Mouse (Mus musculus): Measurements from ENCODE around the gene Mtch2. TPM values are rescaled to one million over a fixed set of nuclear protein-coding genes. Genes with fewer than 3 reads are reported as not detected.

The Mtch2 gene
- polyA plus RNA-seq, 1 experiment from 2014 or later = 200 TPM

DNA sequence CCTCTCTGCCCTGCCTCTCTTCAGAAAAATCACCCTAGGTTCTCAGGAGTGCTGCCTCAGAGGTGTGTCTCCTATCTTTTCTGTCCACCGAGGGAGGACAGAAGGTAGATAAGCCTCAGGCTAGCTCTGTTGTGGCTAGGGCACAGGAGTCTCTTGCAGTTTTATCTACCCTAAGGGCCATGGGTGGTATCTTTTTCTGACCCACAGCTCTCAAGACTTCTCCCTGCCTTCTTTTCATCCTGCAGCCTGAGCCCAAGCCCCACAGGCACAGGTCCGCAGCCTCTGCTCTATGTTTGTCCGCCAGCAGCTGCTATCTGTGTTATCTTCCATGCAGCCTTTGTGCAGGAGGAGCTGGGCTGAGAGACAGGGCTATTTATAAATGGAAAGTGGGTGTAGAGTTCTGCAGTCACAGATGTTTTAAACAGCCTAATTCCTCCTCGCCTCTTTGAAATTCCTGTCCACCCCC, 23.2 kb downstream of the Mtch2 start:
- H3K4me2 ChIP-seq (replicated peaks) = no peak overlapping the region
- 45% methylated on average over 4 of the region's 4 CpGs for WGBS
- H3K9ac ChIP-seq = no peak overlapping the region
- H3K9me3 ChIP-seq = peaks cover 4% of the 10 kb centered on the region; the same call in 1 of the 2 replicates
- ATAC-seq (ENCODE audit: low FRiP score, low read depth) = peak; percentile 29; the same call in 1 of the 2 replicates
- peaks cover 24% of the 10 kb centered on the region for H3K36me3 ChIP-seq
- H3K4me1 ChIP-seq = no peaks in the 10 kb centered on the region
- H3K27ac ChIP-seq = no peak overlapping the region; the same call in 1 of the 2 replicates
- no peak overlapping the region for H3K4me3 ChIP-seq
- no peaks in the 10 kb centered on the region for H3K27me3 ChIP-seq

DNA sequence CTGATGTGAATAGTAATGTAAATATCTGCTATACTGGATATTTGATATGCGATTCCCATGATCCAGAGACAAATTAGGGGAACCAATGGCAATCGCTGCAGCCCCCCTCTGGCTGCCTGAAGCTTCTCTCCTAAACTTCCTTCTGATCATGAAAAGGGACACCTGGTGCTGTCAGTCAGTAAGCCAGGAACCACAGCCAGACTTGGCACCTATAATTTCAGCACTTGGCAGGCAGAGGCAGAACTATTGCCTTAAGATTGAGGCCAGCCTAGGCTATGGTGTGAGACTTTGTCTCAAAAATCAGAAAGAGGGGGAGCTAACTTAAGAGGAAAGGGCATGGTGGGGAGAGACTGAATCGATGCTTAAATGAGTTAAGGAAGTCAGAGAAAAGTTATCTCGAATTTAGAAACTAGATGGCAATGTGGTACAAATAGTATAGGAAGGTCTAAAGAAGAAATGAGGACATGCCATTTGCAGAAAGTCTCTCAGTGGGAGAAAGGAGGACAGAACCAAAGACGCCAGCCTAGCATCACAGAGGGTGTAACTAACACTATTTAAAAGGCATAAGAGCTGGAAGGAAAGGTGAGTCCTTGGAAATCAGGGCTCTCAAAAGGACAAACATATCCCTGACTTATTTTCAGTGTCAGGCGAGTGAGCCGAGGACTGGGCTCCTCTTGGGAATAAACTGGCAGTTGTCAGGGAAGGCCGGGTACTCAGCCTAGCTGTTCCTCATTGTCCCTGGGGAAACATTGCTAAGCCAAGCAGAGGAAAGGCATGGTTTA, 24.4 kb downstream of the Mtch2 start:
- Histone ChIP-seq H3K4me2 (replicated peaks) (no peak overlapping the region), H3K27ac (no peak overlapping the region), H3K9me3 (peaks cover 4% of the 10 kb centered on the region; the same call in 1 of the 2 replicates), H3K36me3 (peaks cover 13% of the 10 kb centered on the region), H3K27me3 (no peaks in the 10 kb centered on the region), H3K9ac (no peak overlapping the region), H3K4me1 (no peaks in the 10 kb centered on the region), H3K4me3 (no peak overlapping the region)
- no peak for ATAC-seq (ENCODE audit: low FRiP score, low read depth)
- WGBS = 69% methylated on average over 8 of the region's 8 CpGs

DNA sequence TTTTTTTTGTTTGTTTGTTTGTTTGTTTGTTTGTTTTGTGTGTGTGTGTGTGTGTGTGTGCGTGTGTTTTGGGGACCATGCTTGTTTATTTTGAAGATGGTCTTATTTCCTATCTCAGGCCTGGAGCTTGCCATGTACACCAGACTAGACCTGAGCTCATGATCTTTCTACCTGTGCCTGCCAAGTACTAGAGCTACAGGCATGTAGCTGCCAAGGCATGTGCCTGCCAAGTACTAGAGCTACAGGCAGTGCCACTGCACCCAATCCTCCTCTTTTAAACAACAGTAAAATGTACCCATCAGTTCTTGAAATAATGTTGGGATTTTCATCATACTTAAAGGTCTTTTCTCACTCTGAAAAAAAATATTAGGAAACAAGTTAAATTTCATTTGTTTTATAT, 27.1 kb downstream of the Mtch2 start:
- Histone ChIP-seq H3K4me1 (no peaks in the 10 kb centered on the region), H3K4me2 (replicated peaks) (no peak overlapping the region), H3K9me3 (peaks cover 4% of the 10 kb centered on the region; the same call in 1 of the 2 replicates), H3K36me3 (peaks cover under 1% of the 10 kb centered on the region; the same call in 1 of the 2 replicates), H3K9ac (no peak overlapping the region), H3K27ac (no peak overlapping the region), H3K4me3 (no peak overlapping the region), H3K27me3 (no peaks in the 10 kb centered on the region)
- whole genome bisulfite sequencing = 83% methylated on average over 1 of the region's 1 CpGs
- no peak for ATAC-seq (ENCODE audit: low FRiP score, low read depth)

DNA sequence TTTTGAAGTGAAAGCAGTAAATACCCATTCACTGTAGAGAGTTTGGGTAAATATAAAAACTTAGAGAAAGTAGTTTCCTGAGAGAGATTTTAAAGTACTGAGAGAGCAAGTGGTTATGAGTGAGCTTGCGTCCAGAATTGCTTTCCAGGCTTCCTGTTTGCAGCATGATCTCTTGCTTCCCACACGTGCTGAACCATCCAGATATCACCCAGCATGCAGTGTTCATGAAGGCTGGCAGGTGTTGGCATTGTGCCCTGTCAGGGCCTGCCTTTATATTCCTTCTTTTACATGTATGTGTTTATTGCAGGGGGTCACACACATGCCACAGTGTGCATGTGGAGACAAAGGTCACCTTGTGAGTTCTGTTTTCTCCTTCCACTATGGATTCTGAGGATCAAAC, 28.3 kb downstream of the Mtch2 start:
- WGBS = 48% methylated on average over 2 of the region's 2 CpGs
- ATAC-seq (ENCODE audit: low FRiP score, low read depth) = no peak
- peaks cover 4% of the 10 kb centered on the region for H3K27me3 ChIP-seq
- no peaks in the 10 kb centered on the region for H3K36me3 ChIP-seq
- no peak overlapping the region for H3K27ac ChIP-seq
- H3K4me2 ChIP-seq (replicated peaks) = no peak overlapping the region
- no peak overlapping the region for H3K4me3 ChIP-seq
- peaks cover 4% of the 10 kb centered on the region; the same call in 1 of the 2 replicates for H3K9me3 ChIP-seq
- H3K4me1 ChIP-seq = no peaks in the 10 kb centered on the region
- H3K9ac ChIP-seq = no peak overlapping the region

DNA sequence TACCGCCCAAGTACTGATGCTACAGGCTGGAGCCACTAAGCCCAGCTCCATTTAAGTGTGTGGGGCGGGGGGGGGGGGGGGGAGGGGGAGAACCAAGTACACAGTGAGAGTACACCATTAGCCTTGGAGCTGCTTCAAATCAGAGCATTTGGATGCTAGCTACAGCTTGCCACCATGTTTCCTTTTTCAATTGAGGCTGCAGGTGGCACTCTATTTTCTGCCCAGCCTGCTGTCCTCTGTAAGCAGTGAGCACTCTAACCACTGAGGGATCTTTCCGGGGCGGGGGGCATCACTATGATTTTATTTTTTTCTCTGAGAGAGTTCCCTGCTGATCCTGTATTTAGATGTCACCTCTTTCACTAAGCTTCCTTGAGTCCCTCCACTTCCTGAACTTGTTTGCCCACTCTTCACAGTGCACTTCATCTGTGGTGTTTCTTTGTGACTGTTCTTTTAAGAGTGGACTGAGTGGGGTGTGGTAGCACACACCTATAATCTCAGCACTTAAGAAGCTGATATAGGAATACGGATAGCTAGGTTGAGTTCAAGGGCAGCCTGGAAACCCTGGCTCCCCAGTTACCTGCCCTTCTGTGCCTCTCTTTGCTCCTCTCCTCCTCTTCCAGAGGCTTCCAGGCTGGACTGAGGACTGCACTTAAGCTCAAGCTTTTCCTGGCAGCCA, 30.8 kb downstream of the Mtch2 start:
- 66% methylated on average over 5 of the region's 5 CpGs for WGBS
- Histone ChIP-seq H3K4me3 (no peak overlapping the region), H3K4me1 (no peaks in the 10 kb centered on the region), H3K27ac (no peak overlapping the region), H3K9me3 (peaks cover 2% of the 10 kb centered on the region; the same call in 1 of the 2 replicates), H3K4me2 (replicated peaks) (no peak overlapping the region), H3K9ac (no peak overlapping the region), H3K36me3 (no peaks in the 10 kb centered on the region), H3K27me3 (peaks cover 7% of the 10 kb centered on the region)
- no peak for ATAC-seq (ENCODE audit: low FRiP score, low read depth)

DNA sequence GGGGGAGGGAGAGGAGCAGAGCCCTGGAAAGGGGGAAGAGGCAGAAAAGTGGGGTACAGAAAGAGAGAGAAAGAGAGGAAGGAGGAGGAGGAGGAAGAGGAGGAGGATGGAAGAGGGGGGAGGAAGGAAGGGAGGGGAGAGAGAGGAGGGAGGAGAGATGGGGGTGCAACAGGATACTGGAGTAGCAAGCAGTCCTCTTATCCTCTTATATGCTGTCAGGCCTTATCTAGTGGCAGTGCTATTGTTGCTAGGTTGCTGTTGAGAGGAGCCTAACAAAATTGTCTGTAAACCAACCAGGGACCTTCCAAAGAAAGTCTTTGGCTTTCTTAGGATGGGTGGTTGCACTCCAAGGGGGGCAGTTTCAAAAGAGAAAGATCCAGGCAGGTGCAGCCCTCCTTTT, 32.5 kb downstream of the Mtch2 start:
- ATAC-seq (ENCODE audit: low FRiP score, low read depth) = no peak
- no peak overlapping the region for H3K4me3 ChIP-seq
- no peaks in the 10 kb centered on the region for H3K4me1 ChIP-seq
- peaks cover 13% of the 10 kb centered on the region for H3K27me3 ChIP-seq
- H3K9me3 ChIP-seq = no peaks in the 10 kb centered on the region
- H3K4me2 ChIP-seq (replicated peaks) = no peak overlapping the region
- no peaks in the 10 kb centered on the region for H3K36me3 ChIP-seq
- H3K27ac ChIP-seq = no peak overlapping the region
- no peak overlapping the region for H3K9ac ChIP-seq

DNA sequence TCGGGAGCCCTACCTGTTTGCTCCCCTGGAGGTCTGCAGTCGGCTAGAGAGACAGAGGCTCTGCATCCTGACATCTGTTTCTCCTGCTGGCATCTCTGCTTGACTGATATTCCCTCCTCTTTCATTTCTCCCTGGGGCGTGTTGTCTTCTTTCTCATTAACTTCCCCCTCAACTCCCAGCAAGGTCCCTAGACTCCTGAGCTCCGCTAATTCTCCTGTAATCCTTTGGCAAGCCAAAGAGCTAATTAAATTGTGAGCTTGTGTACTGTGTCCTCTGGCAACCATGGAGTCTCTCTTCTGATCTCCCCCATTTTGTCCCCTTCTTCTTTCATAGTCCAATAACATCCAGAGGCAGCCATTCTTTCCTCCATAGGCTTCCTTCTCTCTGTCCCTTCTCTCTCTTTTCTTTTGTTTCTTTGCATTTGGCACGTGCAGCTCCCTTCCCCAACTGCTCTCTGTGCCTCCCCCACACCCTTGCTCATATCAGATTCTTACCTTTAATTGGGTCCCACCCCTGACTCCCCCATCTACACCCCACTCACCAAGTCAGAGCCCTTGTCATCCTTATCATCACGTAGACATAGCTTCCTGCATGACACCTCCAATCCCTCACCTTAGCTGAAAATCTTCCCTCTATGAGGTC, 33.3 kb downstream of the Mtch2 start:
- ATAC-seq (ENCODE audit: low FRiP score, low read depth) = no peak
- H3K4me1 ChIP-seq = peaks cover 8% of the 10 kb centered on the region
- no peaks in the 10 kb centered on the region for H3K36me3 ChIP-seq
- peaks cover 22% of the 10 kb centered on the region for H3K27me3 ChIP-seq
- no peak overlapping the region for H3K4me3 ChIP-seq
- no peak overlapping the region for H3K27ac ChIP-seq
- H3K4me2 ChIP-seq (replicated peaks) = no peak overlapping the region
- no peak overlapping the region for H3K9ac ChIP-seq
- no peaks in the 10 kb centered on the region for H3K9me3 ChIP-seq
- 23% methylated on average over 6 of the region's 6 CpGs for WGBS

DNA sequence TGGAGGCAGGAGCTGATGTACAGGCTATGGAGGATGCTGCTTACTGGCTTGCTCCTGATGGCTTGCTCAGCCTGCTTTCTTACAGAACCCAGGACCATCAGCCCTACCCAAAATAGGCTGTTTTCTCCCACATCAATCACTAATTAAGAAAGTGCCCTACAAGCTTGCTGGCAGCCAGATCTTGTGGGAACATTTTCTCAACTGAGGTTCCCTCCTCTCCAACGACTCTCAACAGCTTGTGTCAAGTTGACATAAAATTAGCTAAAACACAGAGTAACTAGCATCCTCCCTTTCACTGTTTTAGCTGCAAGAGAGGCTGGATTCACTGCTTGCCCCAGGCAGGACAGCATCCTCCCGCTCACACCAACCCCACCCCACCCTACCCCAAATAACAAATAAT, 34.9 kb downstream of the Mtch2 start:
- Histone ChIP-seq H3K4me2 (replicated peaks) (no peak overlapping the region), H3K4me3 (no peak overlapping the region), H3K9me3 (no peaks in the 10 kb centered on the region), H3K27ac (no peak overlapping the region), H3K4me1 (peaks cover 19% of the 10 kb centered on the region), H3K9ac (no peak overlapping the region), H3K36me3 (no peaks in the 10 kb centered on the region), H3K27me3 (peaks cover 37% of the 10 kb centered on the region)
- ATAC-seq (ENCODE audit: low FRiP score, low read depth) = no peak
- WGBS = 75% methylated on average over 2 of the region's 2 CpGs

DNA sequence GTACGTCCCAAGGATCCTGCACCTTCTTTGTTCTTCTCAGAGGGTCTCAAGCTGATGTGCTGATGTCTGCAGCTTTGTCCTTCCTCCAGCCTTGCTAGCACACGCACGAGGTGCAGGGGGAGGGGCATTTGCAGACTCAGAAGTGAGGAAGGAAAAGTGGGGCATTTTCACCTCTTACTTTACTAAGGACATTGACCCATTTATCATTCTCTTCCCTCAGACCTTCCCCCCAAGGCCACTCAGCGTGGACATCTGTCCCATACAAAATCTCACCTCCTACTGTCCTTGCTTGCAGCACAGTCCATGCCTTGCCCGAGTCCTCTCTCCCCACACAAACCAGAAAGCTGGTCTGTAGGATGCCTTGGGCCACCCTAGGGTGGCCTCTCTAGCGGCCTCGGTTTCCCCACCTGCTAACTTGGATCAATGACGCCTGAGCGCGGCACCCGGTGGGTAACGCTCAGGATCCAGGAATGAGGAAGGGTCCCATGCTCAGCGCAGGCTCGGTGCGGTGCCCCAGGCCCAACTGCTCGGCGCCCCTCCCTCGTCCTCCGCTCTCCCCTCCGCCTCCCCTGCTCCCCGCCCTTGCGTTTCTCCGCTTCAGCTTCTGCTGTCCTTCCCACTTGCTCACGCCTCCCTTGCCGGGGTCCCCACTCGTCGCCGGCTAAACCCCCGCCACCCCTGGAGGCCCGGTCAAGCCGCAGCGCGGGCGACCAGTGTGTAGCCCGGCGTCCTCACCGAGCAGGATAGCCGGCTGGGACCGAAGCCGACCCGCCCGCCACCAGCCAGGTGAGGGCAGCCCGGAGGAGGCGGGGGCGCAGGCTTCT, 38.5 kb downstream of the Mtch2 start, which contains the start of gene C1qtnf4:
Gene C1qtnf4, plus strand, starts transcription at position 643 of the 824 bp plus-strand sequence.
- Histone ChIP-seq H3K27me3 (peaks cover 61% of the 10 kb centered on the region), H3K4me3 (peak within 1 kb of the TSS; percentile 62), H3K4me2 (replicated peaks) (peak within 1 kb of the TSS; percentile 89), H3K9me3 (no peaks in the 10 kb centered on the region), H3K9ac (peak within 1 kb of the TSS; percentile 72), H3K27ac (no peak within 1 kb of the TSS), H3K4me1 (peaks cover 29% of the 10 kb centered on the region), H3K36me3 (no peaks in the 10 kb centered on the region)
- WGBS = 1% methylated on average over 44 of the region's 45 CpGs
- ATAC-seq (ENCODE audit: low FRiP score, low read depth) = peak; percentile 52; the same call in 1 of the 2 replicates

DNA sequence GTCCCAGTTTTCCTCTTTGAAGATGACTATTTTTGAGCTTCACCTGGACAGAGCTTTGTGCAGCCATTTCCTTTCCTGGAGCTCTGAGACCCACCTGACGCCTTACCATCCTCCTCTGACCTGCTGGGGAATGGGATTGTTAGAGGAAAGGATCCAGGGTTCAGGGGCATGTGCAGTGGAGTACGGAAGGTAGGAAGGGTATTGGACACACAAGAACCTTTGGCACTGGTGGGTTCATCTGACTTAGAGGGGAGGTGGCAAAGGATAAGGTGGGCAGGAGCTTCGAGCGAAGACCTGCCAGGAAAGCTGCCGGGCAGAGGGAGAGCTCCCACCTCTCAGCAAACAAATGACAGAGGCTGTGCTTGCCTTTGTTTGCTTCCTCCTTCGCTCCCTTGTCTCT, 39.5 kb downstream of the Mtch2 start:
- no peak for ATAC-seq (ENCODE audit: low FRiP score, low read depth)
- Histone ChIP-seq H3K27ac (no peak overlapping the region), H3K4me3 (peak overlapping the region; percentile 62), H3K4me1 (peaks cover 34% of the 10 kb centered on the region), H3K27me3 (peaks cover 61% of the 10 kb centered on the region), H3K9ac (peak overlapping the region; percentile 72; the same call in 1 of the 2 replicates), H3K4me2 (replicated peaks) (peak overlapping the region; percentile 89), H3K9me3 (no peaks in the 10 kb centered on the region), H3K36me3 (no peaks in the 10 kb centered on the region)
- 29% methylated on average over 6 of the region's 6 CpGs for WGBS

DNA sequence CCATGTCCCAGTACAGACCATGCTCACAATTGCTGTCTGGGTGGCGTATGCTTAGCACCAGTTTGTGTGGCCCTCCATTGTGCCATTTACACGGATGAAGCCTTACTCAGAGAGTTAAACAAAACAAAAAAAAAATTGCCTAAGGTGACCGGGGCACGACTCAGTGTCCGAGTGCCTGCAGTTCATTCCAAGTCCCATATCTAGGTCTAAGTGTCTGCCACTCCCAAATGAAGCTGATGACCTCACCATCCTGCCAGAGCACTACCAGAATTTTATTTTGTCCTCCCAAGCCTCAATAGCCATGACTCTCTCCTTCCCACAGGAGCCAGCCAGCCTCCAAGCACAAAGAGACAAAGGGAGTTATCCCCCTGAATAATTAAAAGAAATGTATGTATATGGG, 40.7 kb downstream of the Mtch2 start:
- peaks cover 34% of the 10 kb centered on the region for H3K4me1 ChIP-seq
- no peak for ATAC-seq (ENCODE audit: low FRiP score, low read depth)
- H3K27ac ChIP-seq = no peak overlapping the region
- no peaks in the 10 kb centered on the region for H3K9me3 ChIP-seq
- peaks cover 61% of the 10 kb centered on the region for H3K27me3 ChIP-seq
- peaks cover 6% of the 10 kb centered on the region; the same call in 1 of the 2 replicates for H3K36me3 ChIP-seq
- H3K4me3 ChIP-seq = no peak overlapping the region
- WGBS = 72% methylated on average over 5 of the region's 5 CpGs
- H3K4me2 ChIP-seq (replicated peaks) = no peak overlapping the region
- H3K9ac ChIP-seq = no peak overlapping the region
